Mouse (Mus musculus) CH12.LX (cell line): Measurements from ENCODE around the gene Gas2. TPM values are rescaled to one million over a fixed set of nuclear protein-coding genes. Genes with fewer than 3 reads are reported as not detected.

Experiments
- DNase-seq: peaks from one replicate; pipeline ENCODE4 v3.0.0-alpha.2; 2013; ENCODE audit errors: extremely low read depth
- H3K27ac ChIP-seq: 2 replicates; pipeline ENCODE4 v1.5.1; 2012; ENCODE audit warnings: low read depth, mild to moderate bottlenecking, control low read depth, moderate library complexity; ENCODE audit not compliant: insufficient read depth
- H3K27me3 ChIP-seq: replicated peaks from 2 replicates; pipeline ENCODE3; 2012; ENCODE audit warnings: inconsistent platforms
- H3K36me3 ChIP-seq, 2 experiments: replicated peaks in 1 of 2; 2 replicates each; pipeline versions ENCODE3 to v1.6.1; 2012; ENCODE audit warnings: inconsistent platforms in 1 of 2, low read length in 1 of 2, mild to moderate bottlenecking in 1 of 2, mixed read lengths in 1 of 2, moderate library complexity in 1 of 2; ENCODE audit not compliant: control insufficient read depth in 1 of 2, insufficient read depth in 1 of 2
- H3K4me1 ChIP-seq, 2 experiments: 2 replicates each; pipeline ENCODE4 v1.6.1; 2012; ENCODE audit warnings: inconsistent platforms in 1 of 2, moderate library complexity in 1 of 2; ENCODE audit not compliant: insufficient read depth in 2 of 2, control insufficient read depth in 1 of 2
- H3K4me2 ChIP-seq: 2 replicates; pipeline ENCODE4 v1.6.1; 2012; ENCODE audit warnings: low read depth, mild to moderate bottlenecking, control low read depth; ENCODE audit not compliant: poor library complexity, insufficient read depth, severe bottlenecking
- H3K4me3 ChIP-seq, 3 experiments: fragments of 150-350 bp in 1 of 3; sonication (generic) in 1 of 3; replicated peaks in 1 of 3; 2 replicates each; pipeline versions ENCODE3 to v1.5.1; 2011 to 2012; ENCODE audit warnings: low read depth in 2 of 3, low read length in 2 of 3, mild to moderate bottlenecking in 2 of 3, moderate library complexity in 2 of 3, control low read depth in 1 of 3, improper control_type of control experiment in 1 of 3, inconsistent platforms in 1 of 3, mixed read lengths in 1 of 3; ENCODE audit not compliant: poor library complexity in 1 of 3
- H3K79me2 ChIP-seq: replicated peaks from 2 replicates; pipeline ENCODE4 v1.6.1; 2012; ENCODE audit warnings: mild to moderate bottlenecking, moderate library complexity; ENCODE audit not compliant: control insufficient read depth, poor library complexity, insufficient read depth, severe bottlenecking; ENCODE audit errors: extremely low read depth
- H3K9ac ChIP-seq: 2 replicates; pipeline ENCODE4 v1.6.1; 2012; ENCODE audit warnings: low read depth, mild to moderate bottlenecking, control low read depth, moderate library complexity; ENCODE audit not compliant: insufficient read depth
- H3K9me3 ChIP-seq: replicated peaks from 2 replicates; pipeline ENCODE3; 2012; ENCODE audit warnings: low read length, inconsistent platforms, mixed read lengths
- CHD1 ChIP-seq: IDR thresholded peaks from 2 replicates; pipeline ENCODE4 v1.6.1; 2012; ENCODE audit warnings: low read depth, low read length, improper control_type of control experiment, inconsistent platforms
- CHD2 ChIP-seq: IDR thresholded peaks from 2 replicates; pipeline ENCODE4 v1.6.1; 2011; ENCODE audit warnings: low read length, improper control_type of control experiment
- CTCF ChIP-seq, 2 experiments: IDR thresholded peaks in 1 of 2; conservative IDR thresholded peaks in 1 of 2; 2 replicates each; pipeline ENCODE4 v1.5.1; 2011 to 2012; ENCODE audit warnings: low read depth in 2 of 2, low read length in 2 of 2, improper control_type of control experiment in 1 of 2, inconsistent platforms in 1 of 2, mild to moderate bottlenecking in 1 of 2, moderate library complexity in 1 of 2
- ELF1 ChIP-seq: IDR thresholded peaks from 2 replicates; pipeline ENCODE4 v1.6.1; 2014; ENCODE audit warnings: low read depth, mild to moderate bottlenecking, inconsistent platforms, low read length, improper control_type of control experiment
- EP300 ChIP-seq: IDR thresholded peaks from 2 replicates; pipeline ENCODE4 v1.6.1; 2011; ENCODE audit warnings: low read length, improper control_type of control experiment
- HCFC1 ChIP-seq: IDR thresholded peaks from 2 replicates; pipeline ENCODE4 v1.6.1; 2012; ENCODE audit warnings: low read depth, mild to moderate bottlenecking, inconsistent platforms, low read length, improper control_type of control experiment
- JUN ChIP-seq: IDR thresholded peaks from 2 replicates; pipeline ENCODE4 v1.6.1; 2011; ENCODE audit warnings: low read depth, mild to moderate bottlenecking, low read length, improper control_type of control experiment, moderate library complexity; ENCODE audit not compliant: insufficient read depth
- KAT2A ChIP-seq: IDR thresholded peaks from 2 replicates; pipeline ENCODE4 v1.6.1; 2012; ENCODE audit warnings: low read length, improper control_type of control experiment, inconsistent platforms; ENCODE audit not compliant: insufficient replicate concordance
- MAX ChIP-seq: IDR thresholded peaks from 2 replicates; pipeline ENCODE4 v1.6.1; 2011; ENCODE audit warnings: low read length, improper control_type of control experiment
- NRF1 ChIP-seq: IDR thresholded peaks from 2 replicates; pipeline ENCODE4 v1.6.1; 2014; ENCODE audit warnings: low read depth, mild to moderate bottlenecking, inconsistent platforms, low read length, improper control_type of control experiment, moderate library complexity
- SIN3A ChIP-seq: IDR thresholded peaks from 2 replicates; pipeline ENCODE4 v1.6.1; 2012; ENCODE audit warnings: low read length, improper control_type of control experiment, inconsistent platforms
- SMC3 ChIP-seq: IDR thresholded peaks from 2 replicates; pipeline ENCODE4 v1.6.1; 2011; ENCODE audit warnings: low read depth, low read length, improper control_type of control experiment
- UBTF ChIP-seq: IDR thresholded peaks from 2 replicates; pipeline ENCODE4 v1.6.1; 2012; ENCODE audit warnings: low read depth, mild to moderate bottlenecking, inconsistent platforms, low read length, improper control_type of control experiment, moderate library complexity
- USF1 ChIP-seq: IDR thresholded peaks from 2 replicates; pipeline ENCODE4 v1.6.1; 2014; ENCODE audit warnings: low read depth, mild to moderate bottlenecking, inconsistent platforms, low read length, improper control_type of control experiment
- USF2 ChIP-seq: conservative IDR thresholded peaks from 2 replicates; pipeline ENCODE4 v1.6.1; 2011; ENCODE audit warnings: low read depth, low read length, improper control_type of control experiment
- ZC3H11A ChIP-seq: IDR thresholded peaks from 2 replicates; pipeline ENCODE4 v1.6.1; 2012; ENCODE audit warnings: low read depth, mild to moderate bottlenecking, inconsistent platforms, low read length, improper control_type of control experiment
- ZKSCAN1 ChIP-seq: IDR thresholded peaks from 2 replicates; pipeline ENCODE4 v1.6.1; 2012; ENCODE audit warnings: low read depth, inconsistent platforms, low read length, improper control_type of control experiment, borderline replicate concordance
- ZMIZ1 ChIP-seq: IDR thresholded peaks from 2 replicates; pipeline ENCODE4 v1.6.1; 2012; ENCODE audit warnings: low read depth, mild to moderate bottlenecking, inconsistent platforms, low read length, improper control_type of control experiment
- dilution Hi-C: fragments of 300-500 bp; cut with MboI; formaldehyde crosslinking; loops from 2 replicates; pipeline ENCODE4 v1.14.3; 2020; ENCODE audit warnings: low sequenced_read_pairs; ENCODE audit not compliant: extremely low pct_unique_long_range_greater_than_20kb, extremely low pct_ligation_motif_present
- in situ Hi-C: fragments of 300-500 bp; cut with MboI; formaldehyde crosslinking; loops from 3 replicates; pipeline ENCODE4 v1.14.3; 2019; ENCODE audit warnings: low sequenced_read_pairs, low pct_ligation_motif_present, low pct_unique_long_range_greater_than_20kb, mixed read lengths
- polyA plus RNA-seq: library from polyadenylated mRNA; unstranded; fragments of >175 nt; gene quantifications from 2 replicates; pipeline ENCODE4 v1.2.1, GENCODE M21; 2012; ENCODE audit warnings: low read depth; ENCODE audit not compliant: insufficient read length
- total RNA-seq, 2 experiments: library from RNA; depleted of rRNA; stranded (reverse); fragments of 300-350 nt in 1 of 2; fragments of >200 nt in 1 of 2; gene quantifications; 2 replicates each; pipeline ENCODE4 v1.2.3; 2012 to 2014

The Gas2 gene
- total and polyA plus RNA-seq, 3 experiments, result 2.7 to 4.3 (median 3.3) TPM

DNA sequence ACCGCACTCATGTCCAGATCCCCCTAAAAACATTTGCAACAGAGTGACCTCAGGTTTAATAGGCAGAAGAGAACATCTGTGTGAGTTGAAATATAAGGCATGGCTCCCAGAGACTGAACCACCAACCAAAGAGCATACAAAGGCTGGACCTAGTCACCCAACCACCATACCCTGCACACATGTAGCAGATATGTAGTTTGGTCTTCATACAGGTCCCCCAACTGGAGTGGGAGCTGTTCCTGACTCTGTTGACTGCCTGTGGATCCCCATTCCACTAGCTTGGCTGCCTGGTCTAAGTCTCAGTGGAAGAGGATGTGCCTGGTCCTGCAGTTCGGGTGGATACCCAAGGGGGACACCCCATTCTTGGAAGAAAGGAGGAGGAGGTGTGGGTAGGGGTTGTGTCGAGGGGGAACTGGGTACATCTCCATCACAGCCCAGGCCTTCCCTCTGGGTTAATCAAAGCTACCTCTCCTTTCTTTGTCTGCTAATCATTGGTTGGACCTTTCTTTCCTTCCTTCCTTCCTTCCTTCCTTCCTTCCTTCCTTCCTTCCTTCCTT is 45.5 kb upstream of the Gas2 start:
- Histone ChIP-seq H3K27me3 (no peaks in the 10 kb centered on the region), H3K36me3 (no peaks in the 10 kb centered on the region), H3K27ac (no peak overlapping the region), H3K9ac (no peak overlapping the region), H3K9me3 (peaks cover 3% of the 10 kb centered on the region), H3K4me1 (no peaks in the 10 kb centered on the region), H3K4me2 (no peak overlapping the region), H3K4me3 (no peak overlapping the region), H3K79me2 (no peaks in the 10 kb centered on the region)
- in situ Hi-C loops (no loop called here), dilution Hi-C loops (no loop called here)
- no peak for DNase-seq
- TF ChIP-seq USF2 (no peak), JUN (no peak), CHD1 (no peak), MAX (no peak), USF1 (no peak), EP300 (no peak), CHD2 (no peak), HCFC1 (no peak), CTCF (conservative IDR thresholded peaks at IDR 0.05 in 1 of 2, IDR thresholded peaks at IDR 0.05 in 1 of 2; ENCODE audit: low read depth in 2 of 2, low read length in 2 of 2) (no peak), SIN3A (no peak), KAT2A (no peak), ZKSCAN1 (no peak), NRF1 (no peak)

DNA sequence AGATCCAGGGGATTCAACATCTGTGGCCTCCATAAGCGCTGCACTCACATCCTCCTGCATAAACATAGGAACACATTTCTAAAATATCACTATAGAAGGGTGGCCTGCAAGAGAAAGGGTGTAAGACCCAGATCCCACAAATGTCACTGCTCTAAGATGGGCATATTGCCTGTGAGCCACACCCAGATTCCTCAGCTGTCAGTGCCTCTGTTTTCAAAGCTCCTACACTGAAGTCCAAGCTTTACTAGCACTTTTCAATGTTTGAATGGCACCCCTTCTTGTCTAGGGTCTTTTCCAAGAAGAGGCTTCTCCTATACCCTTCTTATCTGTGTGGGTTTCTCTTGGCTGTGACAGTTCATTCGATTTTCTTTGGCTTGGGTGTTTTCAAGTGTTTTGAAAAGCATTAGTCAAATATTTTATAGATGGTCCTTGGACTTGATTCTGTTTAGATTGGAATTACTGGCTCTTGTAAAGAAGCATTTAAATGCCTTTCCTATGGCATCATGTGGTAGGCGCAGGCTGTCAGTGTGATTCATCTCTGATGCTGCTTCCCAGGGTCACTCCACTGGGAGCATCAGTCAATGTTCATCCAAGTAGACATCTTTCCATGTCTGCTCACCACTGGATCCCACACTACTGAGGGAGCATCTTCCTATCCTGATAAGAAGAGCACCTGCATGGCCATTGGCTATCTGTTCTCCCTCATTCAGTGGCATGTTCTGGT is 43.4 kb upstream of the Gas2 start:
- H3K36me3 ChIP-seq, result no peaks in the 10 kb centered on the region
- in situ Hi-C loops, result no loop called here
- TF ChIP-seq NRF1 (no peak), CHD2 (no peak), ZC3H11A (no peak), ELF1 (no peak), ZMIZ1 (no peak), USF2 (no peak), SIN3A (no peak), SMC3 (no peak), UBTF (no peak)
- TF ChIP-seq, all 38 proteins: peak for 0
- no peaks in the 10 kb centered on the region for H3K27me3 ChIP-seq
- H3K4me1 ChIP-seq, result no peaks in the 10 kb centered on the region
- H3K27ac ChIP-seq, result no peak overlapping the region
- dilution Hi-C loops, result no loop called here
- H3K9ac ChIP-seq, result no peak overlapping the region
- H3K9me3 ChIP-seq, result peaks cover 3% of the 10 kb centered on the region
- no peak overlapping the region for H3K4me2 ChIP-seq
- DNase-seq, result no peak
- H3K79me2 ChIP-seq, result no peaks in the 10 kb centered on the region
- H3K4me3 ChIP-seq, result no peak overlapping the region
